Mouse (Mus musculus) layer of hippocampus, postnatal 25 days (tissue): ENCODE measurements around the gene Serpinb9d. TPM values are rescaled to one million over a fixed set of nuclear protein-coding genes. Genes with fewer than 3 reads are reported as not detected.
"Not testable (repeated sequence)": the region's sequence is repeated elsewhere in the genome, so short reads cannot be mapped to it uniquely, and the experiment has no call there.

Experiments used
- DNase-seq, 2 experiments: peaks; one replicate each; pipeline ENCODE4 v3.0.0; 2022; ENCODE audit warnings: mixed read lengths in 2 of 2, low spot score in 1 of 2; ENCODE audit errors: extremely low spot score in 1 of 2
- total RNA-seq, 2 experiments: library from RNA; stranded (reverse); gene quantifications; 2 replicates each; pipeline ENCODE4 v1.2.3; 2021

Serpinb9d gene
- total RNA-seq = not detected

- DNase-seq = no peak
These were observed at the start of gene Serpinb9d for GRCm38 (mm10) chr13:33192659-33193058. TSS of gene Serpinb9d (plus strand) at chr13:33192959.

GRCm38 (mm10) chr13:33159642-33160041, 33.1 kb upstream of the Serpinb9d start, which contains the start of gene Serpinb9c:
TSS of gene Serpinb9c (minus strand) at chr13:33159742.
- no peak for DNase-seq

- DNase-seq = not testable (repeated sequence)
These were observed 2.3 kb upstream of the Serpinb9d start for GRCm38 (mm10) chr13:33190486-33190885.

GRCm38 (mm10) chr13:33199740-33200139, 7.0 kb downstream of the Serpinb9d start:
- DNase-seq = no peak

GRCm38 (mm10) chr13:33249312-33249711, 56.6 kb downstream of the Serpinb9d start, which contains the start of gene Serpinb9e:
TSS of gene Serpinb9e (plus strand) at chr13:33249612.
- not testable (repeated sequence) for DNase-seq

Other genes with a start within 250 kb of the Serpinb9d start
- 1 to 10 TPM in 1 of 2 experiments, under 1 TPM in 1; 0.99 to 1.2 TPM for gene Serpinb6b, start 227.8 kb upstream of the Serpinb9d start, total RNA-seq
- gene Serpinb9, start 189.7 kb upstream of the Serpinb9d start, total RNA-seq = 1 to 10 TPM; 4.8 to 5.9 TPM
- not detected for gene Serpinb9b, start 165.5 kb upstream of the Serpinb9d start, total RNA-seq
- under 1 TPM; 0.28 to 0.86 TPM for gene Serpinb1b, start 114.4 kb upstream of the Serpinb9d start, total RNA-seq
- gene Serpinb9c, start 33.2 kb upstream of the Serpinb9d start, total RNA-seq = not detected
- not detected for gene Serpinb9e, start 56.7 kb downstream of the Serpinb9d start, total RNA-seq
- not detected for gene Serpinb9f, start 131.1 kb downstream of the Serpinb9d start, total RNA-seq
- not detected for gene Gm11397, start 202.8 kb downstream of the Serpinb9d start, total RNA-seq